Mouse (Mus musculus) myocyte (in vitro differentiated cells): Measurements from ENCODE around the gene 4930442H23Rik. TPM values are rescaled to one million over a fixed set of nuclear protein-coding genes. Genes with fewer than 3 reads are reported as not detected.

Source experiments
- H3K27me3 ChIP-seq: one replicate; pipeline ENCODE4 v1.6.1; 2011; ENCODE audit not compliant: control insufficient read depth, insufficient read depth, insufficient read length
- H3K36me3 ChIP-seq: one replicate; pipeline ENCODE4 v1.6.1; 2011; ENCODE audit not compliant: control insufficient read depth, insufficient read depth
- H3K4me2 ChIP-seq: one replicate; pipeline ENCODE4 v1.6.1; 2011; ENCODE audit warnings: low read depth, control low read depth
- H3K4me3 ChIP-seq: one replicate; pipeline ENCODE4 v1.5.1; 2011; ENCODE audit warnings: mild to moderate bottlenecking, control low read depth, moderate library complexity
- H3K79me2 ChIP-seq: one replicate; pipeline ENCODE4 v1.6.1; 2011; ENCODE audit not compliant: control insufficient read depth, insufficient read depth
- H3ac ChIP-seq: one replicate; pipeline ENCODE4 v1.6.1; 2011; ENCODE audit not compliant: control insufficient read depth, insufficient read length
- CEBPB ChIP-seq: IDR thresholded peaks from 2 replicates; pipeline ENCODE4 v1.6.1; 2011; ENCODE audit warnings: mild to moderate bottlenecking, moderate library complexity; ENCODE audit not compliant: poor library complexity, insufficient read depth, severe bottlenecking
- E2F4 ChIP-seq: IDR thresholded peaks from one replicate; pipeline ENCODE4 v1.6.1; 2011; ENCODE audit warnings: mild to moderate bottlenecking, control low read depth, moderate library complexity; ENCODE audit not compliant: insufficient read depth
- MAX ChIP-seq: IDR thresholded peaks from one replicate; pipeline ENCODE4 v1.6.1; 2011; ENCODE audit warnings: low read depth, mild to moderate bottlenecking, control low read depth
- MYOD1 ChIP-seq, 3 experiments: IDR thresholded peaks; one replicate each; pipeline ENCODE4 v1.6.1; 2011; ENCODE audit warnings: control low read depth in 2 of 3, low read depth in 2 of 3, mild to moderate bottlenecking in 2 of 3, moderate library complexity in 1 of 3; ENCODE audit not compliant: insufficient read length in 2 of 3, control insufficient read depth in 1 of 3
- MYOG ChIP-seq, 3 experiments: IDR thresholded peaks; one replicate each; pipeline ENCODE4 v1.6.1; 2011; ENCODE audit warnings: control low read depth in 2 of 3, low read depth in 2 of 3, mild to moderate bottlenecking in 2 of 3; ENCODE audit not compliant: insufficient read length in 2 of 3, control insufficient read depth in 1 of 3, insufficient read depth in 1 of 3
- POLR2A ChIP-seq: IDR thresholded peaks from one replicate; pipeline ENCODE4 v1.6.1; 2011; ENCODE audit warnings: low read depth, mild to moderate bottlenecking, control low read depth, moderate library complexity; ENCODE audit not compliant: insufficient read length
- POLR2AphosphoS2 ChIP-seq: IDR thresholded peaks from one replicate; pipeline ENCODE4 v1.6.1; 2011; ENCODE audit warnings: low read depth, control low read depth; ENCODE audit not compliant: insufficient read length
- REST ChIP-seq: IDR thresholded peaks from one replicate; pipeline ENCODE4 v1.6.1; 2011; ENCODE audit warnings: mild to moderate bottlenecking, control low read depth, moderate library complexity; ENCODE audit not compliant: insufficient read depth, insufficient read length
- SRF ChIP-seq: IDR thresholded peaks from one replicate; pipeline ENCODE4 v1.6.1; 2011; ENCODE audit warnings: low read depth; ENCODE audit not compliant: control insufficient read depth, insufficient read length
- TCF12 ChIP-seq: IDR thresholded peaks from one replicate; pipeline ENCODE4 v1.6.1; 2011; ENCODE audit warnings: mild to moderate bottlenecking, control low read depth; ENCODE audit not compliant: poor library complexity, insufficient read depth, severe bottlenecking
- TCF3 ChIP-seq: IDR thresholded peaks from one replicate; pipeline ENCODE4 v1.6.1; 2011; ENCODE audit warnings: low read depth, control low read depth; ENCODE audit not compliant: insufficient read length
- USF1 ChIP-seq: IDR thresholded peaks from one replicate; pipeline ENCODE4 v1.6.1; 2011; ENCODE audit warnings: low read depth, mild to moderate bottlenecking, control low read depth, moderate library complexity
- polyA plus RNA-seq: library from polyadenylated mRNA; unstranded; fragments of >200 nt; fragmentation: generic; extraction: Trizol; gene quantifications from one replicate; pipeline ENCODE4 v1.2.1, GENCODE M21; 2012; ENCODE audit warnings: missing spikeins

Gene 4930442H23Rik
- polyA plus RNA-seq, 1 experiment = 0.12 TPM

GRCm38 (mm10) chr10:81200141-81200540, 16.5 kb upstream of the 4930442H23Rik start:
- TF ChIP-seq TCF12 = no peak
- TF ChIP-seq SRF = no peak
- no peak for TF ChIP-seq POLR2A
- TF ChIP-seq MYOG (IDR thresholded peaks at IDR 0.05; ENCODE audit: control insufficient read depth in 1 of 3, insufficient read depth in 1 of 3, insufficient read length in 2 of 3, low read depth in 2 of 3) = no peak
- TF ChIP-seq POLR2AphosphoS2 = no peak
- TF ChIP-seq MAX = no peak
- TF ChIP-seq E2F4 = no peak
- TF ChIP-seq REST = no peak
- no peak for TF ChIP-seq USF1
- no peak for TF ChIP-seq MYOD1 (IDR thresholded peaks at IDR 0.05; ENCODE audit: control insufficient read depth in 1 of 3, insufficient read length in 2 of 3, low read depth in 2 of 3)
- TF ChIP-seq TCF3 = no peak
- no peak for TF ChIP-seq CEBPB
- Histone ChIP-seq H3K4me3 (no peak overlapping the region), H3K79me2 (no peaks in the 10 kb centered on the region), H3K36me3 (no peaks in the 10 kb centered on the region), H3K4me2 (peak overlapping the region; percentile 51), H3K27me3 (no peaks in the 10 kb centered on the region), H3ac (no peak overlapping the region)

DNA sequence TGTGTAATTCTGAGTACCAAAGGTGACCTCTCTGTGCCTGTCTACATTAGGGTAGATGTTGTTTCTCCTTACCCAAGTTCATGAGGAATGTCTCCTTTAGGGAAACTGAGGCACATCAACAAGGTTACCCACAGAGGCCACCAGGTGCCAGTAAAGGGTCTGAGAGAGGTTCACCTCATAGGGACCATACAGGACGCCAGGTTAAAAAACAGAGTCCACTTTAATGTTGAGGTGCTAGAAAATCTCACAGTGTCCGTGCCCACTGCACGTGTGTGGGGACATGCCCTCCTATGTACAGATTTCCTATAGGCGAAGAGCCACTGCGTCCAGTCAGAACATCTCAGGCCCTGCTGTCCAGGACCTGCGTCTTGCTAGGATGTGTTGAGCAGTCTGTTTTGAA, 15.3 kb upstream of the 4930442H23Rik start:
- Histone ChIP-seq H3K79me2 (no peaks in the 10 kb centered on the region), H3K36me3 (no peaks in the 10 kb centered on the region), H3K4me3 (no peak overlapping the region), H3K27me3 (no peaks in the 10 kb centered on the region), H3ac (no peak overlapping the region), H3K4me2 (peak overlapping the region; percentile 19)
- TF ChIP-seq MYOG (IDR thresholded peaks at IDR 0.05; ENCODE audit: control insufficient read depth in 1 of 3, insufficient read depth in 1 of 3, insufficient read length in 2 of 3, low read depth in 2 of 3) = no peak
- TF ChIP-seq E2F4 = no peak
- no peak for TF ChIP-seq TCF3
- TF ChIP-seq CEBPB = no peak
- no peak for TF ChIP-seq TCF12
- no peak for TF ChIP-seq POLR2AphosphoS2
- TF ChIP-seq MYOD1 (IDR thresholded peaks at IDR 0.05; ENCODE audit: control insufficient read depth in 1 of 3, insufficient read length in 2 of 3, low read depth in 2 of 3) = no peak
- TF ChIP-seq POLR2A = no peak

DNA sequence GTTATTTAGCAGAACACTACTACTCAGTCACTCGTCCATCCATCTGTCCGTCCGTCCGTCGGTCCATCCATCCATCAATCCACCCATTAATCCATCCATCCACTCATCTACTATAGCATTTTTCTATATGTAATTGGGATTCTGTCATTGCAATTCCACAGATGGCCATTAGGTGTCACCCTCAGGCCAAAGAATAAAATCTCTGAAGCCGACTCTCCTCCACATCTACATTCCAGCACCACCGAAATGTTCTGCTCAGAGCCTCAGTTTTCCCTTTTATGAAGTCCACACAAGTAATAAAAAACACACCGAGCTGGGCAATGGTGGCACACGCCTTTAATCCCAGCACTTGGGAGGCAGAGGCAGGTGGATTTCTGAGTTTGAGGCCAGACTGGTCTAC, 14.6 kb upstream of the 4930442H23Rik start:
- Histone ChIP-seq H3K79me2 (no peaks in the 10 kb centered on the region), H3ac (no peak overlapping the region), H3K4me2 (peak overlapping the region; percentile 37), H3K36me3 (no peaks in the 10 kb centered on the region), H3K4me3 (no peak overlapping the region), H3K27me3 (no peaks in the 10 kb centered on the region)
- no peak for TF ChIP-seq POLR2AphosphoS2
- TF ChIP-seq REST = no peak
- TF ChIP-seq SRF = no peak
- TF ChIP-seq TCF12 = no peak
- no peak for TF ChIP-seq POLR2A
- no peak for TF ChIP-seq E2F4
- no peak for TF ChIP-seq CEBPB
- TF ChIP-seq USF1 = no peak
- no peak for TF ChIP-seq MYOD1 (IDR thresholded peaks at IDR 0.05; ENCODE audit: control insufficient read depth in 1 of 3, insufficient read length in 2 of 3, low read depth in 2 of 3)
- TF ChIP-seq MAX = no peak
- no peak for TF ChIP-seq MYOG (IDR thresholded peaks at IDR 0.05; ENCODE audit: control insufficient read depth in 1 of 3, insufficient read depth in 1 of 3, insufficient read length in 2 of 3, low read depth in 2 of 3)
- TF ChIP-seq TCF3 = no peak

- no peak overlapping the region for H3ac ChIP-seq
- peak in 1 of 3 experiments; percentile 72 for TF ChIP-seq MYOD1 (IDR thresholded peaks at IDR 0.05; ENCODE audit: control insufficient read depth in 1 of 3, insufficient read length in 2 of 3, low read depth in 2 of 3)
- TF ChIP-seq MAX = no peak
- no peak for TF ChIP-seq REST
- TF ChIP-seq SRF = peak; percentile 25
- peak; percentile 55 for TF ChIP-seq POLR2A
- no peak for TF ChIP-seq TCF12
- no peak for TF ChIP-seq E2F4
- TF ChIP-seq USF1 = no peak
- TF ChIP-seq POLR2AphosphoS2 = no peak
- peak in 1 of 3 experiments; percentile 76 for TF ChIP-seq MYOG (IDR thresholded peaks at IDR 0.05; ENCODE audit: control insufficient read depth in 1 of 3, insufficient read depth in 1 of 3, insufficient read length in 2 of 3, low read depth in 2 of 3)
- TF ChIP-seq TCF3 = no peak
- TF ChIP-seq CEBPB = no peak
- H3K79me2 ChIP-seq = no peaks in the 10 kb centered on the region
- no peaks in the 10 kb centered on the region for H3K36me3 ChIP-seq
- H3K4me2 ChIP-seq = peak overlapping the region; percentile 59
- no peak overlapping the region for H3K4me3 ChIP-seq
- no peaks in the 10 kb centered on the region for H3K27me3 ChIP-seq
Measured at GRCm38 (mm10) chr10:81197305-81197704, 13.7 kb upstream of the 4930442H23Rik start.
